Mouse (Mus musculus) kidney, postnatal 36 days (tissue): ENCODE data around the gene Naa50.

Experiments used
- DNase-seq, 2 experiments: peaks; one replicate each; pipeline ENCODE4 v3.0.0; 2021 to 2022; ENCODE audit warnings: mixed read lengths in 2 of 2

The Naa50 gene

DNA sequence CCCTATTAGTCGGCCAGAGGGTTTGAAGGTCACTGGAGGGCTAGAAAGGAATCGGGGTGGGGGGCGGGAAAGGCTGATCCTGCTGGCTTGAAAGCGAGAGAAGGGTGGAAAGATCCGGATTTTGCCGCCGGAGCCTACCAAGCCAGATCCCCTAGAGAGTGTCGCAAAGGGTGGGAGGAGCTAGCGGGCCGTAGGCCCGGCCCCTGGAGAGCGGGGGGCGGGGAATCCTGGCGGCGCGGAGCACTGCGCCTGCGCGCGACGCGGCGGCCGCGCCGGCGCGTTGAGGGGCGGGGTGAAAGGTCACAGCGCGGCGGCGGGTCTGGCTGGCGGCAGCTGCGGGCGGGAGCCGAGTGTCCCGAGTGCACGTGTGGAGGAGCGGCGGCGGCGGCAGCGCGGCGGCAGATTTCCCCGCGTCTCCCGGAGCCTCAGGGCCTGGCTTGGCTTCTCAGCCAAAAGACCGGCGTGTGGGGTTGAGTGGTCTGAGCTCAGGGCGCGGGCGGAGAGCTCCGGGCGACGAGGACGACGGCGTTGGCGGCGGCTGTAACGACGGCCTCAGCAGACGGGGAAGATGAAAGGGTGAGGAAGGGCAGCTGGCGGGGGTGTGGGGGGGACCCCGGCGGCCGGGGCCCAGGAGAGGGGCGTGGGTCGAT is at the start of gene Naa50, which contains the start of gene Atp6v1a:
Gene Naa50 (plus strand): TSS at position 295 of the 650 bp plus-strand sequence.
Gene Atp6v1a (minus strand): TSS at position 170 of the 650 bp plus-strand sequence.
- peak; percentile 95 for DNase-seq

DNA sequence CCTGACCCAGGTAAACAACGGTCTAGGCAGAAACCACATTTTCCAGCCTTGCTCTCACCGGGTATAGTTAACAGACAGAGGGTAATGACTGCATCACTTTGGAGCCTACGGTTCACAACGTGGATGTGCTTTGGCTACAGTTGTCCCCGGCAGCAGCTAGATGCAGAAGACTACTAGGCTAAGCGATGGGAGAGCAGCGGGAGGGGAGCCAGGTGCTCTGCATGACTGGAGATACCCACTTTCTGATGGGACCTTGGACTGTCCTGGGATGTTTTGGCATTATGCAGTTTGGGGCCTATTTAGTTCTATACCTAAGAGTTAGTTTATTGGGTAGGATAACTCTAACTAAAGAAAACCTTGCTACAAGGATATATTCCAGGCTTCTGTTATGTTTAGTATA is 40.3 kb upstream of the Naa50 start:
- DNase-seq = peak; percentile 48 to 49

DNA sequence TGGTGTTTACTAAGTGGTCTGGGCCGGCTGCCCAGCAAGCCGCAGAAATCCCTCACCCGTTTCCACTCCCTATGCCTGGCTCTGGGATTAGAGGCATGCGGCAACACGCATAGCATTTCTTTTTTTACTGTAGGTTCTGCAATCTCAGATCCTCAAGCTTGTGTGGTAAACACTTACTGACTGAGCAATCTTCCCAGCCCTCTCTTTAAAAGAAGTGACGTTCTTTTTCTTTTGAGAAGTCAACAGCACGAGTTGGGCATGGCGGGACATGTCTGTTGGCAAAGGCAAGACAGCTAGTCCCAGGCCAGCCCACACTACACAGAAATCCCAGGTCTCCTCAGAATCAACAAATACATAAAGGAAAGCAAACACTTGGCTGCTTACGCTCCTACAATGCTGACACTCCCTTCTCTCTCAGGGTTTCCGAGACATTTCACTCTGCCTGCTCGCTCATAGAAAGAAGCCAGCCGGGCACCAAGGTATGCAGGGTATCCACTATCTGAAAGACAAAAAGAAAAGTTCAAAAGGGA is 38.4 kb upstream of the Naa50 start:
- DNase-seq = no peak

DNA sequence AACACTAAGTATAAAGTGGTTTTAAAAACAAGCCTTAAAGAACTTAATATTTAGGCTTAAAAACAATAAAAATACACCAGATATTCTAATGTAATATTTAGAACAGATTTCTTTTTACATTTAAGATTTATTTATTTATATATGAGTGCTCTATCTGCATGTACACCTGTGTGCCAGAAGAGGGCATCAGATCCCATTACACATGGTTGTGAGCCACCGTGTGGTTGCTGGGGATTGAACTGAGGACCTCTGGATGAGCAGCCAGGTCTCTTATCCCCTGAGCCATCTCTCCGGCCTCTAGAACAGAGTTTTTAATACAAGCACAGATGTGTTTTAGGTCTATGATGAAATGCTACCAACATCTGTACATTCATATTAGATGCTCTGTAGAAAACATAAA is 36.7 kb upstream of the Naa50 start:
- no peak for DNase-seq

DNA sequence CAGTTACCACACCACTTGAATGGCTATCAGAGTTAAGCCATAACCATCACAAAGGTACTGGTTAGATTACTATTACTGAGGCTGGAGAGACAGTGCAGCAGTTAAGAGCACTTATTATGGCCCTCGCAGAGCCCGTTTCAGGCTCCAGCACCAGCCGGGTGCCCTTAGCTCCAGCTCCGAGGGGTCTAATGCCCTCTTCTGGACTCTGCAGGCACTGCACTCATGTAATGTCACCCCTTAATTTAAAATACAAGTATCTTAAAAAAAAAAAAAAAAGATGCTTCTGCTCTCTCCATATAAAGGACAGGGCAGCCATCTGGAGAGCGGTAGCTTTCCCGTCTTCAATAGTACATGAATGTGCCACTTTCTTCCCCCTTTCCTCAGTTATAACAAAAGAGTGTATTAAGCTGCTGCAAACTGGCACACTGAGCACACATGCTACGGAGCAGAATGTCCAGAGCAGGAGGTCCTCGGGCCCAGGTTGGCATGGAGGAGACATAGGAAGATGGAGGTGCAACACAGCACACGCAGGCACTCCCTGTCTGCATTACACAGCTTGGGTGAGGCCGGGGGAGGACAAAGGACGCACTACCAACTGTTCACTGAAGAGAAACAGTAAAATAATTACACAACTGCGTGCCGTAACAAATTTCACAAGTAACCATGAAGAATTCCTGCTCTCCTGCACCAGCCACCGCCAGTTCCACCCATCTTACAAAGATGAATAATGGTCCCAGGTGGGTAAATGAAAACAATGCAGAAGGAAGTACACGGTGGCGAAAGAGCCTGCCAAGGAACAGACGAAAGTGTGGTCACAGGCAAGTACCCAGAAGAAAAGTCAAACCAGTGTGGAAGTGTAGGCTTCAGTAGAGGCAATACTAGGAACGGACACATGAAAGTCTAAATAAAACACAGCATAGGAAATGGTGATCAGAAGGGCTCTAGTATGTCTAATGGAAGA is 35.5 kb upstream of the Naa50 start:
- DNase-seq = peak in 1 of 2 experiments; percentile 29

DNA sequence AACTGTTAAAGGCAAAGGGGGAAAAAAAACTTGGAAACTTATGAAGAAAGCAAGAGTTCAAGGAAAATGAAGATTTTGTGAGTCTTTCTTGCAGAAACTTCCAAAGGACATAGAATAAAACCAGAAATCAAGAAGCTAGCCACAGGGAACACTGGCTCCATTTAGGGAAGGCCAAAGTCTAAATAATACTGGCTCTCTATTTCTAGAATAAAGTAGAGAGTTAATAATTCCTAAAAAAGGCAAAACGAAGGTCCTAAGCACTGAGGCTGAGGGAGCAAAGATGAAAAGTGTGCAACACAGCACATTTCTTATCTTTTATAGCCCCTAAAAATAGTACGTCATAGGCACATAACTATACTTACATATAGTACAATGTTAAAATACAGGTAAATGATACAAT is 34.4 kb upstream of the Naa50 start:
- peak in 1 of 2 experiments; percentile 33 for DNase-seq

DNA sequence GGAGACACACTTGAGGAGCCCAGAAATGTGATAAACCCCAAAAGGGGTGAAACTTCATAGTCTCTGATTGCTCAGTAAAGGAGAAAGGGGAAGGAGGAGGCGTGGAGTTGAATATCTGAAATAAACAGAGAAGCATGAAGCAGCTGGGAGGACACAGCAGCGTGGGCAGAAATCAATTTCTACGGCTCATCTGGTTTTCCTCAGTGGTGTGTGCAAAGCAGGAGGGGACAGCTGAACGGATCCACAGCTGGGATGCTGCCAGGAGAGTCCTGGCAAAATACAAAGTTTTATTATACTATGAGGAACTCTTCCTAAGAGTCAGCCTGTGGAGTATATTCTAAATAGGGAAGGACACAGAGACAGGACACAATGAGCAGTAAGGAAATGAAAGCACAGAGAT is 30.6 kb upstream of the Naa50 start:
- DNase-seq = no peak

DNA sequence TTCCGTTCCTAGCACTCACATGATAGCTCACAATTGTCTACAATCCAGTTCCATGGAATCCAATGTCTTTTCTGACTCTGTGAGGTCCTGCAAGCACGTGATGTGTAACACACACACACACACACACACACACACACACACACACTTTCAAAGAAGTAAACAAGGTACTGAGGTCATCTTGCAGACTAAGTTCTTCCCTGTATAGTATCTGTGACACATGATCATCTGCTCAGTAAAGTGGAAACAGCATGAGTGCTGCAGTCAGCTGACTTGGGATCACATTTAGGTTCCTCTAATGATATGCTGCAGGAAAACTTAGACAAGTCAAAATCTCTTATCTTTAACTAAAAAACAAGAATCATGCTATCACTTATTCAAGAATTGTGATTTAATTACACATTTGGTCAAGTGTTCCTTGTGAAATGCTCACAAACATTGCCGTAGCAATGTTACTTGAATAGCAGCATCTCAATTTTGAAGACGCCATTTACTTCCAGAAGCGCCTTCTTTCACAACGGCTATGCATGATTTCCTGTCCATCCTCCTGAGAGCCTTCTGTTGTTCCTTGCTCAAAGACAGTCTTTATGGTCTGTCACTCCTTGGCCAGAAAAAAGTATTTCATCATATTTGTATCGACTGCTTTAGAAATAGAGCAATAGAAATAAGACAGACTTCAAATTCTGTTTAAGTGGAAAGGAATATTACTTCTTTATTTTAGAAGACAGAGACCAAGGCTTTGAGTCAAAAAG is 19.7 kb upstream of the Naa50 start:
- no peak for DNase-seq

DNA sequence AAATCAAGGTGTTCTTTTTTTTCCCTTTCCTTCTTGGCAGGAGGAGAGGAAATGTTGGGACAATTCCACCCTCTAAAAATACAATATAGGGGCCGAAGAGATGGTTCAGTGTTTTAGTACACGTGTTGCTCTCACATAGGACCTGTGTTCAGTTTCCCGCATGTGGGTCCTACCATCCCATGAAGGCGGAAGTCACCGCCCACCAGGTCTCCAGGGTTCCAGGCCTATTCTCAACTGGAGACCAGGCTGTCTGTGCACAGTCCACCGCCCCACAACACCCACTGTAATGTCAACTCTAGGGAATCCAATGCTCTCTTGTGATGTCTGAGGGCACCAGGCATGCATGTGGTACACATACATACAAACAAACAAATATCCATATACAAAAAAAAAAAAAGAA is 17.5 kb upstream of the Naa50 start:
- no peak for DNase-seq

DNA sequence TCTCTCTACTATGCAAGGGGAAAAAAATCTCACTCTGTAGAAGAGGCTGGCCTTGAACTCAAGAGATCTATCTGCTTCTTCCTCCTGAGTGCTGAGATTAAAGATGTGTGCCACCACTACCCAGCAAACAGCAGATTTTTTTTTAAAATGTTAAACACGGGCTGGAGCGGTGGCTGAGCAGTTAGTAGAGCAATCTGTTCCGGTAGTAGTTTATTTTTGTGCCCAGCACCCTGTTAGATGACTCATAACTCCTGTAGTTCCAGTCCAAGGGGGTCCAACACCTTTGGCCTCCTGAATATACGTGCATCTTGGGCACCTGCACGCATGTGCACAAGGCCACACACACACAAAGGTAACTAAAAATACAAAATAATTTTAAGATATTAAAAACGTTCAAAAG is 17.1 kb upstream of the Naa50 start:
- DNase-seq = no peak

DNA sequence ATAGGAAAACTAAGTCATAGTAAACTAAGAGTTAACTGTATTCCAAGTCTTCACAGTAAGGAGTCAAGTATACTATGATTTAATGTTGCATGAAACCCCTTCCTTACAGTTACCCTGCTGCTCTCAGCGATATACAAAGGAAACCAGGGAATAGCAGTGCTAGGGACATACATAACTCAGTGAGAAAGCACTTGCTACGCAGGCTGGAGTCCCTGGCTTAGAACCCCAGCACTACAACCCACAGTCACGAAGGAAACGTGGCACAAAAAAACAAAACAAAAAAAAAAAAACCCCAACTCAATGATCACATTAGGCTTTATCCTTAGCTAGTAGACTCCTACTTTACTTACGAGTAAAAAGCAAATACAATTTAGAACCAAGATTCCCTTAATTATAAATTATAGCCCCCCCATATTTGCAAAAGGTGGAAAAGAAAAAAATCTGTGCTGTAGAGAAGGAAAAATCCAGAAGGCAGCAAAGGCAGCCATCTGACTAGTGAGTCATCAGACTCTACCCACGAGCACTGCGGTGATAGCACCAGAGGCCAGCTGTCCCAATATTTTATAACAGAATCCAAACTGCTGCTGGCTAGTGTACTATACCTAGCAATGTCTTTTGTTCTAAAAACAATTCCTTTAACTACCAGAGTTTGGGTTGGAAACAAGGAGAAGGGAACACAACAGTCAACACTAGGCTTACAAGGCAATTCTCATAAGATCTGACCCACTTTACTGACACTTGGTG is 16.5 kb upstream of the Naa50 start:
- DNase-seq = no peak

DNA sequence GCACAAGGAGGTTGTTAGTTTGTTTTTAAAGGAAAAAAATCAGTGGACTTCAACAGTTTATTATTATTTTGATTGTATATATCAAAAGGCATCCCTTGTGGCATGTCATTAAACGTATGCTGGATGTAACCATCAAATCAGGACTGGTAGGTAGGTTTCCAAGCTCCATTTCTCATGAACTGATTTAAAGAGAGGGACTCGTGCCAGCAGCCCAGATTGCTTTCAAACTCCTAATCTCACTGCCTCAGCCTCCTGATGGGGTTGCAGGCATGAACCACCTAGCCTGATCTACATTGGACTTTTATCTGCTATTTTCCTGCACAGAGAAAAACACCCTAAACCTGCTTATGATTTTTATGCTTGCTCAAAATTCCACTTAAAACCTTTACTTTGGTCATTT is 15.8 kb upstream of the Naa50 start:
- no peak for DNase-seq

DNA sequence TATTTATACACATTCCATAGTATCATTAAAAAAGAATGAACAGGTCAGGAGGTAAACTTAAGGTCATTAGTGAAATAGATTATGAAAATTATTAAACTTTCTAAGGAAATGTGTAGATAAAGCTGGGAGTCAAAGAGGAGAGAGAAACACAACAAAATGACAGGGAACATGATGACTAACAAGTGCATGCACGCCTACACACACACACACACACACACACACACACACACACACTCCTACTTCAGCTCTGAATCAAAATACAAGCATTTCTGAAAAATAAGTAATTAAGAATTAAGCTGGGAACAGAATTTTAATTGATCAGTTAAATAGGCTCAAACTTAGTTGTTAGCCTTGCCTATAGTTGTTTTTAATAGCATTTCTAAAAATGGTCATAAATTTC is 14.9 kb upstream of the Naa50 start:
- DNase-seq = no peak

DNA sequence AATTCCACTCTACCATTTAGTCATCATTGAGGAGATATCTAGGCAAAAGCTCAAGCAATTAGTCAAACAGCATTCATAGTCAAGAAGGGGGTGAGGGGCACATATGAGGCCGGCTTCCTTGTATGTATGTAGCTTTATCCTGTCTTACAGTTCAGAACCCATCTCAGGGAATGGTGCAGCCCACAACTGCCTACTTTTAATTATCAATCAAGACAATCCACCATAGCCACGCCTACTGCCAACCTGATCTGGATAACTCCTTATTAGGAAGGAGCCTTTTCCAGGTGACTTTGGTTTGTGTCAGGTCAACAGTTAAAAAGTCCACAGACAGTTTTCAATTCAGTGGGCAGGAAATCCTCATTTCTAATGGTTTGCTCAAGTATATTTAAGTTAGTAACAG is 14.2 kb upstream of the Naa50 start:
- DNase-seq = peak; percentile 24 to 41

DNA sequence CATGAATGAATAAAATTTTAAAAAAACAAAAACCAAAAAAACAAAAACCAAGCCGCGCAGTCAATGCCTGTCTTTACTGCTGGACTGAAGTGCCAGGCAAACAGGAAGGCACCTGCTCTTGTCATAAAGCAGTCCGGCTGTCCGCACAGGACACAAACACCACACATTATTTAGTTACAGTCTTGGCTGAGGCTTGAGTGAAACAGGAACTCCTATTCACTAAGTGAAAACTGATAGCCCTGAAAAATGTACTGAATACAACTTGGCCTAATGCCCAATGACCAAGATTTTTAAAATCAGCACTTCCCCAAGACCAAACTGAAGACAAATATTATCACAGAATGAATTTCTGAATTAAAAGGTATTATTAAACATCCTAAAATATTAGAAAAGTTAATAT is 13.2 kb upstream of the Naa50 start:
- DNase-seq = peak in 1 of 2 experiments; percentile 16

DNA sequence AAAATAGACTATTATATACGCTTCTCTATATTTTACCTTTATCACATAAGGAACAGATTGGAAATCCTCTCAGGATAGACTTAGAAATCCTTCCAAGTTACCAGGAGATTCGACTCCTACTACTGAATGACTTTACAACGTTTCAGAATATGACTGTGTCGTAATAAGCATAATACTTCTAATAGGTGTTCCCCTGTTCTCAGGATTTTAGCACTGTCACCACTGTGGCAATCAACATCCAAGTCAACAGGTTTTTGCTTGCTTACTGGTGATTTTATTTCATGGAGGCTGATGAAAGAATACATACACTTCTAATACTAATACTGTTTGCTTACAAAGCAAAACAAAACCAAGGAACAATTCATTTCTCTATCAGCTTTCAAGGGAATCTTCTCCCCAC is 7.3 kb upstream of the Naa50 start:
- DNase-seq = no peak

DNA sequence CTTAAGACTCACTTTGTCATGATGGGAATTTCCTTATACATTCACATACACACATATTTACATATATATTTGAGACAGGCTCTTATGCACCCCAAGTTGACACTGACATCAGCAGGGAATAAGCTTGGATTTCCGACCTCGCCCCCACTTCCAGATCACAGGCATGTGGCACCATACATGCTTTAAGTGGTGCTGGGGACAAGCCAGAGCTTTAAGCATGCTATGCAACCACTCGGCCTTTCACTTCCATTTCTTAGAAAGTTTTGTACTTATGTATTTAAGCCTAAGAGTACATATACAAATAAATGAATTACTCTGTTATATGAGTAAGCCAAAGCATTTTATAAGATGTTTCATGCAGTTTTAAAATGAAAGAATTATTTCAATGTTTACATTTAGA is 6.4 kb upstream of the Naa50 start:
- DNase-seq = no peak

DNA sequence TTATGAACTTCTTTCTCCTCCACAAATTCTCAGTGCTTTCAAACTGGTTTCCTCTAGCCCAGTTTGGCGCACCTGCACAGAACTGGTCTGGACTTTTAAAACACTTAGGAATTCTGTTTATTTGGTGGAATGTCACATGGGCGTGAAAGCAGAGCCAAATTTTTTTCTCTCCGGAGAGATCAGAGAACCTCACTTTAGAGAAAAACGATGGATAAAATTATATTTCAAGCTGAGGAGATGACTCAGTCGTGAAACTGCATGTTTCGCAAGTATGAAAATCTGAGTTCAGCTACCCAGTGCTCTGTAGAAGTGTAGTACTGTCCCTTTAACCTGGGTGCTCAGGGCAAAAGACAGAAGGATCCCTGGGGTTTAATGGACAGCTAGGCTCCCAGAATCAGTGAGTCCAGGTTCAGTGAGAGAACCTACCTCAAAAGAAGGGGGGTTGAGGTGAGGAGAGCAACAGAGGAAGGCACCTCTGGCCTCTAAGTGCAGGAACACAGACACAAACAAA is 3.1 kb upstream of the Naa50 start:
- DNase-seq = peak; percentile 55 to 79

DNA sequence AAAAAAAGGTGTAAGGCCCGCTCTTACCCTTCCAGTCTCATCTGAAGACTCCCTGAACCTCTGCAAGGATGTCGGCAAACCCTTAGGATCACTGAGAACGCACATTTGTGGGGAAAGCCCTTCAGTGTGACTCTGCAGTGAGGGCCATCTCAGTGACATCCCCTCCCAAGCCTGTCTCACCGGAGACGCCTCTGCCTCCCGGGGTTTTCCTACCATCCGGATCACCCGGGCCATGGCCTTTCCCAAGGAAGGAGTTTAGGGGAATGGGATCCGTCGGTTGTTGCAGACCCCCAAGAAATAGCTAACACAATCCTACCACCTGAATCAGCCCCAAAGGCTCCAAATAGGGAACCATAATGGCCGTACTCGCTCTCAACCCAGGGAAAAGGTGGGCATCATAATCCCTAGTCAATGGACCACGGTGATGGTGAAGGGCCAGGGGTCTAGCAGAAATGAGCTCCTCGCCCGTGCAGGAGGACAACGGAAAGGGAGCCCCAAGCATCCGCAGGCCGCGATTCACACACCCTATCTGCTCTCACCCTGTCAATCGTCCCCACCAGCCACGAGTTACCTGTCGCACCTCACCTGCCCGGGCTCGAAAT is 1.2 kb upstream of the Naa50 start:
- DNase-seq = peak in 1 of 2 experiments; percentile 31

DNA sequence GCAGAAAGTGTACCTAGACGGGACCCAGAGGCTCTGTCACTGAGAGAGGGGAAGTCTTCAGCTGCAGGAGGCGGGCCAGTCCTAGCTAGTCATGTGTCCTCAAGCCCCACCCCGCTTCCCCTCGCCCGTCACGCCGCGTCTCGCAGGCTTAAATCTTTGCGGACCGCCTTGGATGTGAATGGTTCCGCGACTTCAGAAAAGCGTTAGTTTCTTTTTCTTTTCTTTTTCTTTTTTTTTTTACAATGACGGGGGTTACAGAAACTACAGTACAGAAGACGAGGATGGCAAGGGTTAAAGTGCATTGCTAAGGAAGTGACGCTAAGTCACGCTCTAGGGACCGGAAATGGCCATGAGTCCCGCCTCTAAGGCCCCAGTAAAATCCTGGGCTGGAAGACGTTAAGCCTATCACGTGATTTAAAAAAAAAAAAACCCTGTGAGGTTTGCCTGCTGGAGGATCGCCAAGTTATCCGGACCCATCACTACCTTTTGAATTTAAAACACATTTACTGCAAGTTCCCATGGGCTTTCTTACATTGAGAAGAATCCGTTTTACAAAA is 573 bp upstream of the Naa50 start:
- peak; percentile 90 to 94 for DNase-seq

DNA sequence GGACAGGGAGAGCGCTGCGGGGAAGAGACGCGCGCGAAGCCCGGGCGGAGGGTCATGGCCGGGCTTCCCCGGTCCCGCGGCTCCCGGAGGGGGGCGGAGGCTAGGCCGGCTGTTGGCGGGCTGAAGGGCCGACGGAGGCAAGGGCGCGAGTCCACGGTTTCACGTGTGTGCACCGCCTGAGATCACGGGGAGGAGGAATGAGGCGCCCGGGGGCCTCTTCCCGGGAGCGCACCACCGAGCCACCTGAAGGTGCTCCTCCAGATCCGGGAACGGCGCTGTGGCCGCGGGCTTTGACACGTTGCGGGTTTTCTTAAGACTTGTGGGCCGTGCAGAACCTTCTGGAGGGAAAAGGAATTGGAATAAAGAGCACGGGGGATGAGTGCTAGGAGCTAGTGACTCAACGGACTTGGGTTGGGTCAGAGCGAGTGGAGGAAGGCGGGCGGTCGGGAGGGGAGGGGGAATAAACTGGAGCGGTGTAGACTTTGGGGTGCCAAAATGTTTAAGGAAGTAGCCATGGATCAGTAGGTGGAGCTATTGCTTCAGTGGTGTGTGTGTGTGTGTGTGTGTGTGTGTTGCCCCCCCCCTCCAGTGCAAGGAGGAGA is 657 bp downstream of the Naa50 start:
- DNase-seq = peak; percentile 82 to 87
